19 mouse cellular contexts compared by ENCODE assay signal in genomic region chr16:95753295-95753694, GRCm38 (mm10). TPM values are rescaled to one million over a fixed set of nuclear protein-coding genes. Genes with fewer than 3 reads are reported as not detected.
A peak's percentile ranks its signal among the peaks of the same experiment; 100 is the strongest.
DNase-seq lines count a peak whose midpoint lies in the region; ATAC-seq and TF ChIP-seq lines count a peak whose summit lies in the region.
"Had no signal": no experiment of that assay in that cellular context is flagged by ENCODE, and none has a peak within 500 bp of the region (broad histone marks: within the 10 kb centered on the region; RNA-seq: fewer than 3 reads in every experiment).

No protein-coding gene starts in this region.

- H3K9ac ChIP-seq in kidney, embryonic 14.5 days (ENCODE audit: low read depth, low read length) = no peak overlapping the region
- 0 out of 2 replicates have a peak overlapping the region, but pooled peaks have one; percentile 11 for H3K9ac ChIP-seq in heart, postnatal 0 days (replicated peaks; ENCODE audit: low read depth, low read length)
- H3K9ac ChIP-seq: embryonic facial prominence, embryonic 13.5 days; forebrain, embryonic 13.5 days; hindbrain, embryonic 12.5 days had no signal

- no peak for TF ChIP-seq EP300 in heart, postnatal 0 days (IDR thresholded peaks at IDR 0.05; ENCODE audit: low read depth)

- H3K4me1 ChIP-seq in kidney, adult 2 months (ENCODE audit: control insufficient read depth, insufficient read depth, low read length) = no peaks in the 10 kb centered on the region
- H3K4me1 ChIP-seq in kidney, embryonic 14.5 days (ENCODE audit: control insufficient read depth, insufficient read depth, low read length) = peaks cover 8% of the 10 kb centered on the region
- peaks cover 7% of the 10 kb centered on the region for H3K4me1 ChIP-seq in cerebellum, adult 2 months (ENCODE audit: control insufficient read depth, insufficient read depth, low read length)
- H3K4me1 ChIP-seq in heart, postnatal 0 days (ENCODE audit: control insufficient read depth, insufficient read depth) = peaks cover 34% of the 10 kb centered on the region
- H3K4me1 ChIP-seq in thymus, adult 2 months (replicated peaks; ENCODE audit: control insufficient read depth, insufficient read depth, low read length) = peaks cover 38% of the 10 kb centered on the region
- H3K4me1 ChIP-seq: forebrain, embryonic 13.5 days; hindbrain, embryonic 12.5 days had no signal

- no peak for TF ChIP-seq POLR2A in kidney, adult 2 months (IDR thresholded peaks at IDR 0.05; ENCODE audit: low read depth, low read length)
- TF ChIP-seq POLR2A in cerebellum, adult 2 months (IDR thresholded peaks at IDR 0.05; ENCODE audit: borderline replicate concordance, insufficient read depth, low read length) = no peak
- no peak for TF ChIP-seq POLR2A in thymus, adult 2 months (IDR thresholded peaks at IDR 0.05; ENCODE audit: control insufficient read depth, extremely low read depth, insufficient read depth, low read length, poor library complexity)

- H3K4me3 ChIP-seq in kidney, adult 2 months (ENCODE audit: insufficient read depth, low read depth, low read length) = no peak overlapping the region
- no peak overlapping the region for H3K4me3 ChIP-seq in kidney, embryonic 14.5 days (ENCODE audit: low read length)
- H3K4me3 ChIP-seq in cerebellum, adult 2 months (replicated peaks; ENCODE audit: insufficient read depth, low read depth, low read length) = no peak overlapping the region
- H3K4me3 ChIP-seq in heart, postnatal 0 days (ENCODE audit: low read depth, low read length) = no peak overlapping the region
- no peak overlapping the region for H3K4me3 ChIP-seq in left cerebral cortex, adult 2 months
- H3K4me3 ChIP-seq in thymus, adult 2 months (ENCODE audit: control insufficient read depth, insufficient read depth, low read length) = no peak overlapping the region
- H3K4me3 ChIP-seq: embryonic facial prominence, embryonic 13.5 days; forebrain, embryonic 13.5 days; hindbrain, embryonic 12.5 days; megakaryocyte, embryonic 14.5 days had no signal

- ATAC-seq in kidney, embryonic 14.5 days (ENCODE audit: low FRiP score, low TSS enrichment) = no peak
- ATAC-seq in heart, postnatal 0 days (ENCODE audit: insufficient read depth, low read depth) = peak; percentile 81
- ATAC-seq: forebrain, embryonic 13.5 days; intestine, embryonic 16.5 days had no signal

- H3K27me3 ChIP-seq in kidney, adult 2 months (replicated peaks; ENCODE audit: control insufficient read depth, insufficient read depth, low read length) = no peaks in the 10 kb centered on the region
- no peaks in the 10 kb centered on the region for H3K27me3 ChIP-seq in kidney, embryonic 14.5 days (ENCODE audit: control insufficient read depth, insufficient read depth, low read length)
- H3K27me3 ChIP-seq in cerebellum, adult 2 months (ENCODE audit: control insufficient read depth, insufficient read depth, low read length) = no peaks in the 10 kb centered on the region
- H3K27me3 ChIP-seq in heart, postnatal 0 days (ENCODE audit: control insufficient read depth, insufficient read depth, low read length) = no peaks in the 10 kb centered on the region
- no peaks in the 10 kb centered on the region for H3K27me3 ChIP-seq in thymus, adult 2 months (ENCODE audit: control insufficient read depth, insufficient read depth, low read length)
- H3K27me3 ChIP-seq: embryonic facial prominence, embryonic 13.5 days; forebrain, embryonic 13.5 days; hindbrain, embryonic 12.5 days had no signal

- H3K27ac ChIP-seq in kidney, adult 2 months (ENCODE audit: insufficient read depth, low read depth, low read length) = no peak overlapping the region
- no peak overlapping the region for H3K27ac ChIP-seq in kidney, embryonic 14.5 days (ENCODE audit: low read depth, low read length)
- H3K27ac ChIP-seq in cerebellum, adult 2 months (ENCODE audit: insufficient read depth, low read length) = no peak overlapping the region
- H3K27ac ChIP-seq in heart, postnatal 0 days (ENCODE audit: low read depth) = peak overlapping the region; percentile 72
- no peak overlapping the region for H3K27ac ChIP-seq in left cerebral cortex, adult 2 months
- H3K27ac ChIP-seq in thymus, adult 2 months (ENCODE audit: control insufficient read depth, insufficient read depth, low read length) = no peak overlapping the region
- H3K27ac ChIP-seq: embryonic facial prominence, embryonic 13.5 days; forebrain, embryonic 13.5 days; hindbrain, embryonic 12.5 days had no signal

- no peak for TF ChIP-seq CTCF in kidney, adult 2 months (conservative IDR thresholded peaks at IDR 0.05; ENCODE audit: insufficient read depth, insufficient read length, low read depth, low read length)
- no peak for TF ChIP-seq CTCF in cerebellum, adult 2 months (IDR thresholded peaks at IDR 0.05; ENCODE audit: borderline replicate concordance, insufficient read depth, low read depth, low read length)
- TF ChIP-seq CTCF in heart, postnatal 0 days (IDR thresholded peaks at IDR 0.05; ENCODE audit: low read depth) = no peak
- TF ChIP-seq CTCF in left cerebral cortex, adult 2 months (IDR thresholded peaks at IDR 0.05) = no peak
- no peak for TF ChIP-seq CTCF in thymus, adult 2 months (IDR thresholded peaks at IDR 0.05; ENCODE audit: borderline replicate concordance, control insufficient read depth, extremely low read depth, insufficient read depth, low read length, poor library complexity)

- no peaks in the 10 kb centered on the region for H3K36me3 ChIP-seq in kidney, adult 2 months (ENCODE audit: control insufficient read depth, insufficient read depth, low read length)
- H3K36me3 ChIP-seq in kidney, embryonic 14.5 days (ENCODE audit: control insufficient read depth, insufficient read depth, low read length) = no peaks in the 10 kb centered on the region
- H3K36me3 ChIP-seq in heart, postnatal 0 days (replicated peaks; ENCODE audit: control insufficient read depth, insufficient read depth, low read length) = no peaks in the 10 kb centered on the region
- no peaks in the 10 kb centered on the region for H3K36me3 ChIP-seq in thymus, adult 2 months (ENCODE audit: control insufficient read depth, insufficient read depth, low read length)
- H3K36me3 ChIP-seq: embryonic facial prominence, embryonic 13.5 days; hindbrain, embryonic 12.5 days had no signal

- DNase-seq in cerebellum, adult 11-12 months = peak; percentile 50
- no peak for DNase-seq in cerebellum, postnatal 4 days (ENCODE audit: low spot score in 2 of 2)
- DNase-seq in kidney, adult 2 months = peak; percentile 23
- DNase-seq in cerebellum, adult 2 months = peak; percentile 50 to 78
- DNase-seq in heart, postnatal 0 days (ENCODE audit: low spot score) = peak; percentile 72
- no peak for DNase-seq in left cerebral cortex, adult 2 months (ENCODE audit: extremely low spot score in 1 of 2, low spot score in 2 of 2)
- no peak for DNase-seq in thymus, adult 2 months
- DNase-seq: adrenal gland, postnatal 10 days; gastrocnemius, postnatal 10 days; kidney, postnatal 14 days; left cerebral cortex, postnatal 4 days; right cerebral cortex, postnatal 25 days; thymus, adult 18-20 months had no signal

- intact Hi-C loops in left cerebral cortex, adult 2 months (cut with DNase I) = no loop called here

- no peak overlapping the region for H3K4me2 ChIP-seq in kidney, embryonic 14.5 days (replicated peaks; ENCODE audit: low read depth, low read length)
- no peak overlapping the region; the same call in 1 of the 2 replicates for H3K4me2 ChIP-seq in heart, postnatal 0 days (ENCODE audit: low read depth, low read length)
- H3K4me2 ChIP-seq: embryonic facial prominence, embryonic 13.5 days; forebrain, embryonic 13.5 days; hindbrain, embryonic 12.5 days had no signal

- no peaks in the 10 kb centered on the region for H3K9me3 ChIP-seq in kidney, embryonic 14.5 days (ENCODE audit: control insufficient read depth, low read length)
- no peaks in the 10 kb centered on the region for H3K9me3 ChIP-seq in heart, postnatal 0 days (replicated peaks; ENCODE audit: control insufficient read depth, low read length)
- H3K9me3 ChIP-seq: embryonic facial prominence, embryonic 13.5 days; forebrain, embryonic 13.5 days; hindbrain, embryonic 12.5 days; megakaryocyte, embryonic 14.5 days had no signal

- 30% methylated on average over 7 of the region's 7 CpGs for WGBS in kidney, adult 2 months
- WGBS in kidney, embryonic 14.5 days = 28% methylated on average over 7 of the region's 7 CpGs
- WGBS in cerebellum, adult 2 months = 10% methylated on average over 7 of the region's 7 CpGs
- 6% methylated on average over 7 of the region's 7 CpGs for WGBS in heart, postnatal 0 days
- WGBS in thymus, adult 2 months = 10% methylated on average over 7 of the region's 7 CpGs

RNA-seq across cellular contexts. Expression of gene Ets2, which starts 51.4 kb away (rescaled TPM):
- polyA plus RNA-seq in kidney, adult 2 months (2012; rRNA removed) = 33.8 and 38.8 TPM in 2 replicates
- 30.3 and 46.5 TPM in 2 replicates for polyA plus RNA-seq in kidney, embryonic 14.5 days (2014; fragmentation: Nextera tagmentation; extraction: Ambion mirVana)
- 45.0 and 56.2 TPM in 2 replicates for polyA plus RNA-seq in cerebellum, adult 2 months (2012; rRNA removed)
- 61.2 and 69.2 TPM in 2 replicates for total RNA-seq in heart, postnatal 0 days (2014; rRNA removed; ENCODE audit: low replicate concordance)
- 44.0 and 45.0 TPM in 2 replicates for polyA plus RNA-seq in heart, postnatal 0 days (2015; fragmentation: Nextera tagmentation; extraction: Ambion mirVana)
- total RNA-seq in left cerebral cortex, adult 2 months (2021) = 10 to 100 TPM; 83.2 to 85.1 TPM
- 343 and 598 TPM in 2 replicates for polyA plus RNA-seq in thymus, adult 2 months (2012; rRNA removed)

Comparison
In these comparisons a context has a peak if more than half of its experiments do, and no peak if none do; other contexts are left out.
1. DNase-seq: peak in cerebellum, adult 11-12 months (single experiment), kidney, adult 2 months (single experiment), cerebellum, adult 2 months (2 of 2) and heart, postnatal 0 days (single experiment); none in cerebellum, postnatal 4 days (0 of 2), left cerebral cortex, adult 2 months (0 of 2) and thymus, adult 2 months (single experiment).